Mouse (Mus musculus) left cerebral cortex, adult 9 months (tissue): ENCODE measurements around the gene Pou6f1.
"Not testable (repeated sequence)": the region's sequence is repeated elsewhere in the genome, so short reads cannot be mapped to it uniquely, and the experiment has no call there.

Source experiments
- DNase-seq, 2 experiments: peaks; one replicate each; pipeline ENCODE4 v3.0.0; 2022; ENCODE audit warnings: low spot score in 2 of 2

The Pou6f1 gene

DNA sequence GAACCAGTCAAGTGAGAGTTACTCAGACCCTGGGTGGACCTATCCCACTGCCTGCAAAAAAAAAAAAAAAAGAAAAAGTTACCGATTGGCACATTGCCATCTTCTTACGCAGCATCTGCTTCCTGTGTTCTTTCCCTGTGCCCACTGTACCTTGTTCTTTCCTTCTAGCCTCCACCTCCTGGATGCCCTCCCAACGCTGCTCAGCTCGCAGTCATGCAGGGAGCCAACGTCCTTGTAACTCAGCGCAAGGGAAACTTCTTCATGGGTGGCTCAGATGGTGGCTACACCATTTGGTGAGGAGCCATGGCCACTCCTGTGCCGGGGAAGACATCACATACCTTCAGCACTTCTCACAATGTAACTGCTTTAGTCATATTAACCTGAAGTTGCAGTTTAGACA, 19.4 kb upstream of the Pou6f1 start:
- DNase-seq = no peak

- no peak for DNase-seq
Measured at GRCm38 (mm10) chr15:100616221-100616620, 16.4 kb upstream of the Pou6f1 start.

- DNase-seq = peak in 1 of 2 experiments; percentile 86
Measured at GRCm38 (mm10) chr15:100615825-100616220, 16.0 kb upstream of the Pou6f1 start.

DNA sequence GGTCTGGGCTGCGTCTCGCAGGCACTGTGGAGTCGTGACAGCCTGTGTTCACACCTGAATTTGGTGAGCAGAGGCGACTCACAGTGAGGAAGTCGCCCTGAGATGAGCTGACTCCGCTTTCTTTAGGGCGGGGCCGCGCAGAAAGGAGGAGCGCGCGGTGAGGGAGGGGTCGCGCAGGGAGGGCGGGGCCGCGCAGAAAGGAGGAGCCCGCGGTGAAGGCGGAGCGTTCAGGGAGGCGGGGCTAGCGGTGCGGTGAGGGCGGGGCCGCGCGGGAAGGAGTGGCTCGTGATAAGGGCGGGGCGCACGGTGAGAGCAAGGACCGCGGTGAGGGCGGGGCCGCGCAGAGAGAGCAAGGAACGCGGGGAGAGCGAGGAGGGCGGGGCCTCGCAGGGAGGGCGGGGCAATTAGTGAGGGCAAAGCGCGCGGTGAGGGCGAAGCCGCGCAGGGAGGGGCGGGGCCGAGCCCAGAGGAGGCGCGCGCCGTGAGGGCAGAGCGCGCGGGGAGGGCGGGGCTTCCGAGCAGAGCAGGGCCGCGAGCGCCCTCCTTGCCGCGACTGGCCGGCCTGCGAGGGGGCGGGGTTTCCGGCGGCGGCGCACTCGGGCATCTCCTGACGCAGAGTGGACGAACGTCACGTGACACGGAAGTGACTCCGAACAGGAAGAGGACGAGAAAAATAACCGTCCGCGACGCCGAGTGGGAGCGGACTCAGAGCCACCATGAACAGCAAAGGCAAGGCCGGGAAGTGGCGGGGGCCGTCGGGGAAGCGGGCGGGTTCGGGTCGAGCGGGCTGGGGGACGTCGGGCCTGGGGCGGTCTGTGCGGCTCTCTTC, 15.4 kb upstream of the Pou6f1 start, which contains the start of gene Dazap2:
TSS of gene Dazap2 (plus strand) at position 354 of the 829 bp plus-strand sequence.
- DNase-seq = peak; percentile 95 to 97

DNA sequence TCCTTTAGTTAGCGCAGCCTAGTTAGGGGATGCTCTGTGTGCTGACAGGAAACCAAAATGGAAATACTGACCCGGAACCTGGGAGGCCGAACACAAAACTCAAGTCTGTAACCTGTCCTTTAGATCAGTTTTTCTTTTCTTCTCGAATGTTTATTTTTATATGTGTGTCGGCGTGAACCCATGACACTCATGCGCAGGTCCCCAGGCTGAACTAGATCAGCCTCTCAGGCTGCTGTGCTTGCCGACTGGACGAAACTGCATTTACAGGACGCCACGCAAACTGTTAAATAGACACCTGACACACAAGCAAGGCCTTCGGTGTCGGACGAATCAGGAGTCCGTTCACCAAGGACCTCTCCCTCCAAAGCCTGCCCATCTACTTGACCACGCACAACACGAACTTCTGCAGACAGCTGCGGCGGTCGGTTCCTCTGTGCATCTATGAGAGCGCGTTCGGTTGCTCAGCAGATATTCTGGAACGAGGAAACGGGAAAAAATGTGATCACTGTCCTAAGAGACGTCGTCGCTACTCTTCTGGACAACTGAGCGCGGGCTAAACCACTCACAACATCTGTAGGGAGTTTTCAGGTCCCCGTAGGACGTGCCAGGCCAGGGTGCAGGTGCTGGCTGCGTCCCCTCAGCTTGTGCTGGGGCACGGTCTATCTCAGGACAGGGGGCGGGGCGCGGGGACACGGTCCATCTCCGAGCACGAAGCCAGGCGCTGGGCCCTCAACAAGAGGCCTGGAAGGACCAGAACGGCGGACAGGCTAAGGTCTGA, 14.6 kb upstream of the Pou6f1 start:
- no peak for DNase-seq

DNA sequence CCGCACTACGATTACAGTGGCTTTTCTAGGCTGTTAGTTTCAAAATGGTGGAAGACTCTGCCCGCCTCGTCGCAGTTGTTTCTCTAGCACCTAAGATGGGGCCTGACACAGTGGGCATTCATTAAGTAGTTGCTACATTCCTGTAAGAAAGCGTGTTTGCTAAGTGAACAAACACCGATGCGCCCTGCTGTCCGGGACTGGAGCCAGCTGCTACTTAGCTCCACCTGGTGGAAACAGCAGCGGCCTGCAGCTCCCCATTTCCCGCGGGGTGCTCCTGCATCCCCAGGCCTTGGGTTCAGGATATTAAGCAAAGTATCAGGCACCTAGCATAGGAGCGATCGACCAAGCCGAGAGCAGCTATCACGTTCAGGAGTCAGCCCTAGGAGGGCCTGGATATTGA, 13.8 kb upstream of the Pou6f1 start:
- DNase-seq = peak in 1 of 2 experiments; percentile 76

- DNase-seq = no peak
Measured at GRCm38 (mm10) chr15:100612432-100612831, 12.6 kb upstream of the Pou6f1 start.

GRCm38 (mm10) chr15:100611951-100612350, 12.2 kb upstream of the Pou6f1 start:
- no peak for DNase-seq

DNA sequence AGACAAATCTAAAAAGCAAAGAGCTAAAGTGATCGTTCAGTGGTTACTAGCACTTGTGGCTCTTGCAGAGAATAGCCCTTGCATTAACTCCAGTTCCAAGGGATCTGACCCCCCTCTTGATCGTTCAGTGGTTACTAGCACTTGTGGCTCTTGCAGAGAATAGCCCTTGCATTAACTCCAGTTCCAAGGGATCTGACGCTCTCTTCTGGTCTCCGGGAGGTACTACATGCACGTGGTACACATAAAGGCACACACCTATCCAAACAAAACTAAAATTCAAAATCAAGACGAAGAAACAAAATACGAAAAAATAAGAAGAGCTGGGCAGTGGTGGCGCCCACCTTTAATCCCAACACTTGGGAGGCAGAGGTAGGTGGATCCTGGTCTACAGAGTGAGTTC, 6.9 kb upstream of the Pou6f1 start:
- not testable (repeated sequence) for DNase-seq

DNA sequence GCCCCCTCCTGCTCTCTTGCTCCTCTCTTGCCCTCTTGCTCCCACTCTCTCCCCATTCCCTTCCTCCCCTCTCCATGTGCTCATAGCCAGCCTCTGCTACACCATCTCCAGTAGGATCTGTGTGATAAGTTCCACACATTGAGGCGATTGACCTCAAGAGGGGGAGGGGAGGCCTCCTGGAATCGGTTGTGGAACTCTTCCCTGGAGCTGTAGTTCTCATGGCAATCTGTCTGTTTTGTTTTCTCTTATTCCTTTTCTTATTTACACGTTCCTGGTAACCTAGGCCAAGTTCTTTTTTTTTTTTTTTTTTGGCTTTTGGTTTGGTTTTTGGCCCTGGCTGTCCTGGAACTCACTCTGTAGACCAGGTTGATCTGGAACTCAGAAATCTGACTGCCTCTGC, 1.9 kb upstream of the Pou6f1 start:
- DNase-seq = no peak

- DNase-seq = no peak
Measured at GRCm38 (mm10) chr15:100600696-100601272, 1.0 kb upstream of the Pou6f1 start.

- peak in 1 of 2 experiments; percentile 69 for DNase-seq
Measured at GRCm38 (mm10) chr15:100600047-100600695, 387 bp upstream of the Pou6f1 start.

- DNase-seq = peak in 1 of 2 experiments; percentile 51
Measured at GRCm38 (mm10) chr15:100598883-100599275, 905 bp downstream of the Pou6f1 start.

- no peak for DNase-seq
Measured at GRCm38 (mm10) chr15:100598287-100598882, 1.4 kb downstream of the Pou6f1 start.

GRCm38 (mm10) chr15:100592817-100593216, 7.0 kb downstream of the Pou6f1 start:
- DNase-seq = no peak

GRCm38 (mm10) chr15:100590436-100590835, 9.3 kb downstream of the Pou6f1 start:
- DNase-seq = no peak

GRCm38 (mm10) chr15:100588297-100588696, 11.5 kb downstream of the Pou6f1 start:
- no peak for DNase-seq

- no peak for DNase-seq
Measured at GRCm38 (mm10) chr15:100587166-100587565, 12.6 kb downstream of the Pou6f1 start.

GRCm38 (mm10) chr15:100585931-100586330, 13.9 kb downstream of the Pou6f1 start:
- DNase-seq = no peak

DNA sequence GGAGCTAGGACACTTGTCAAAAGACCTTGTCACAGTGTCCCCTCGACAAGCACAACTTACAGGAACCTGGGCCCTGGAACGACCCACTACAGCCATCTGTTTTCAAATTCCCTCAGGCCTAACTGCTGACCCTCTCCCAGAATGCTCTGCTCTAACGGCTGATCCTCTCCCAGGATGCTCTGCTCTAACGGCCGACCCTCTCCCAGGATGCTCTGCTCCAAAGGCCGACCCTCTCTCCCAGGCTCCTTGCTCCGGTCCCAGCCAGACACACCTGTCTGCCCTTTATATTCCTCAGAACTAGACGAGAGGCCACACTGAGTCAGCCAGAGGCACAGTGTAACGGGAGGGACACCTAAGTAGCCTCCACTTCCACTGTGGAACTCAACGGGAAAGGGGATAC, 19.7 kb downstream of the Pou6f1 start:
- DNase-seq = no peak

GRCm38 (mm10) chr15:100577972-100578371, 21.8 kb downstream of the Pou6f1 start:
- no peak for DNase-seq
